Comparison of ENCODE assay signal across 21 mouse cellular contexts in the genomic region with DNA sequence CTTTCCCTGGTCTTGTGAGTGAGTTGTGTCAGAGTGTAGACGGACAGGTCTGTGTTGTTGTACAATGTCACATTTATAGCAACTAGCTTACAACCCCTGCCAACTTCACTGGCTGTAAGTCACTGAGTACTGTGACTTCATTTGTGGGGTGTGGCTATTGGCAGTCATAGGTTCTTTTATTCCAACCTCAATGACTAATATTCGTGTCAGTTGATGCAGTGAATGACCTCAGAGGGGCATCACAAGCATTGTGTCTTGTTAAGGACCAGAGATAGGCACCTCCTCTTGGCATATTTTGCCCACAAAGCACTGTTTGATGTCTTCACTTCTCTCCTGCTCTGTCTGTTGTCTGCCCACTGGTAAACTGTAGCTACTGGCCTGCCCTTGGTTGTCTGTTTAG. TPM values are rescaled to one million over a fixed set of nuclear protein-coding genes. Genes with fewer than 3 reads are reported as not detected.
"Had no signal": no experiment of that assay in that cellular context is flagged by ENCODE, and none has a peak within 500 bp of the region (broad histone marks: within the 10 kb centered on the region; RNA-seq: fewer than 3 reads in every experiment).

No protein-coding gene starts in this region.

- H3K9me3 ChIP-seq: midbrain, embryonic 10.5 days; midbrain, embryonic 12.5 days; neural tube, embryonic 13.5 days; neural tube, embryonic 15.5 days had no signal

- ATAC-seq: midbrain, embryonic 16.5 days had no signal

- H3K27ac ChIP-seq: midbrain, embryonic 10.5 days; midbrain, embryonic 12.5 days; neural tube, embryonic 13.5 days; neural tube, embryonic 15.5 days had no signal

- H3K36me3 ChIP-seq: midbrain, embryonic 10.5 days; midbrain, embryonic 12.5 days; neural tube, embryonic 13.5 days; neural tube, embryonic 15.5 days had no signal

- DNase-seq: lung, adult 18-20 months; lung, embryonic 14.5 days; lung, postnatal 10 days; lung, postnatal 4 days; midbrain, embryonic 14.5 days; retina, postnatal 1 day; right cerebral cortex, adult 18-20 months; right cerebral cortex, postnatal 14 days; thymus, adult 18-20 months; thymus, postnatal 14 days; thymus, postnatal 36 days had no signal

- H3K4me3 ChIP-seq: midbrain, embryonic 10.5 days; midbrain, embryonic 12.5 days; myocyte; neural tube, embryonic 13.5 days; neural tube, embryonic 15.5 days had no signal

- H3K27me3 ChIP-seq: midbrain, embryonic 12.5 days; neural tube, embryonic 13.5 days; neural tube, embryonic 15.5 days had no signal

- H3K4me1 ChIP-seq: midbrain, embryonic 10.5 days; midbrain, embryonic 12.5 days; neural tube, embryonic 13.5 days; neural tube, embryonic 15.5 days had no signal

RNA-seq across cellular contexts. Expression of a gene that starts 34.6 kb away (rescaled TPM):
- polyA plus RNA-seq: liver, embryonic 16.5 days; myocyte; stomach, embryonic 14.5 days; stomach, embryonic 16.5 days; thymus, postnatal 0 days had no signal
